Mouse (Mus musculus) olfactory bulb, adult 2 months (tissue): ENCODE data around the gene Tppp2.

Experiments used
- CTCF ChIP-seq: fragments of 200-500 bp; IDR thresholded peaks from 2 replicates; pipeline ENCODE4 v1.5.1; 2012; ENCODE audit warnings: low read depth, mild to moderate bottlenecking, low read length, moderate library complexity; ENCODE audit not compliant: insufficient read depth
- POLR2A ChIP-seq: fragments of 200-500 bp; IDR thresholded peaks from 2 replicates; pipeline ENCODE4 v1.6.1; 2012; ENCODE audit warnings: mild to moderate bottlenecking, low read depth, low read length, moderate library complexity; ENCODE audit not compliant: insufficient read depth

- TF ChIP-seq POLR2A = no peak
- peak; percentile 60 for TF ChIP-seq CTCF
These were observed 15.2 kb upstream of the Tppp2 start for GRCm38 (mm10) chr14:51902806-51903710.
